Mouse (Mus musculus) kidney, embryonic 16.5 days (tissue): ENCODE data around the gene Pmf1. TPM values are rescaled to one million over a fixed set of nuclear protein-coding genes. Genes with fewer than 3 reads are reported as not detected.

ENCODE experiments used
- microRNA-seq: library from miRNA; unstranded; fragments of <30 nt; microRNA quantifications from one replicate; pipeline ENCODE4, GENCODE M21; 2016
- polyA plus RNA-seq: library from polyadenylated mRNA; unstranded; fragments of >200 nt; fragmentation: Nextera tagmentation; extraction: Ambion mirVana; gene quantifications from 2 replicates; pipeline ENCODE4 v1.2.1, GENCODE M21; 2015

Pmf1 gene
- polyA plus RNA-seq, 1 experiment from 2014 or later, result 144 TPM

Small RNAs within 50 kb of the gene (microRNA-seq; reads per million reads assigned to microRNA genes)
- gene Mir7011, result not detected

Other genes starting within 250 kb of the Pmf1 start
- gene Rhbg, start 155.6 kb downstream of the Pmf1 start, polyA plus RNA-seq, result 11.5 and 13.5 TPM in 2 replicates
- 0.15 and 2.2 TPM in 2 replicates for gene Gm38392, start 123.1 kb downstream of the Pmf1 start, polyA plus RNA-seq
- 12.3 and 15.3 TPM in 2 replicates for gene Tsacc, start 113.3 kb downstream of the Pmf1 start, polyA plus RNA-seq
- gene Cct3, start 113.2 kb downstream of the Pmf1 start, polyA plus RNA-seq, result 575 and 599 TPM in 2 replicates
- gene Glmp, start 85.3 kb downstream of the Pmf1 start, polyA plus RNA-seq, result 273 and 278 TPM in 2 replicates
- gene Tmem79, start 74.2 kb downstream of the Pmf1 start, polyA plus RNA-seq, result 7.8 and 7.9 TPM in 2 replicates
- gene Smg5, start 74.1 kb downstream of the Pmf1 start, polyA plus RNA-seq, result 54.7 and 61.8 TPM in 2 replicates
- 19.1 and 22.1 TPM in 2 replicates for gene Paqr6, start 45.7 kb downstream of the Pmf1 start, polyA plus RNA-seq
- 0.22 and 0.71 TPM in 2 replicates for gene Bglap3, start 37.6 kb downstream of the Pmf1 start, polyA plus RNA-seq
- gene Bglap2, start 31.6 kb downstream of the Pmf1 start, polyA plus RNA-seq, result not detected in 2 replicates
- 0.56 TPM in 1 of 2 replicates, not detected in the other for gene Bglap, start 25.9 kb downstream of the Pmf1 start, polyA plus RNA-seq
- 21.7 and 22.2 TPM in 2 replicates for gene Slc25a44, start 14.8 kb upstream of the Pmf1 start, polyA plus RNA-seq
- gene Sema4a, start 50.9 kb upstream of the Pmf1 start, polyA plus RNA-seq, result 19.6 and 25.3 TPM in 2 replicates
- 89.9 and 100 TPM in 2 replicates for gene Lmna, start 99.6 kb upstream of the Pmf1 start, polyA plus RNA-seq
- 18.6 and 20.7 TPM in 2 replicates for gene Mex3a, start 122.1 kb upstream of the Pmf1 start, polyA plus RNA-seq
- gene Rab25, start 138.0 kb upstream of the Pmf1 start, polyA plus RNA-seq, result 17.3 and 23.9 TPM in 2 replicates
- gene Lamtor2, start 142.7 kb upstream of the Pmf1 start, polyA plus RNA-seq, result 189 and 207 TPM in 2 replicates
- 52.7 and 57.8 TPM in 2 replicates for gene Ubqln4, start 143.4 kb upstream of the Pmf1 start, polyA plus RNA-seq
- 269 and 323 TPM in 2 replicates for gene Ssr2, start 165.5 kb upstream of the Pmf1 start, polyA plus RNA-seq
- 103 and 119 TPM in 2 replicates for gene Arhgef2, start 195.6 kb upstream of the Pmf1 start, polyA plus RNA-seq
- not detected in 2 replicates for gene Rxfp4, start 242.8 kb upstream of the Pmf1 start, polyA plus RNA-seq